8 mouse cellular contexts compared by ENCODE assay signal in genomic region chr7:75913952-75914351, GRCm38 (mm10).
DNase-seq lines count a peak whose midpoint lies in the region; ATAC-seq and TF ChIP-seq lines count a peak whose summit lies in the region.

No protein-coding gene starts in this region.

- H3K27ac ChIP-seq in embryonic facial prominence, embryonic 12.5 days: no peak overlapping the region
- H3K27ac ChIP-seq in heart, adult 2 months: no peak overlapping the region
- H3K27ac ChIP-seq in kidney, adult 2 months (ENCODE audit: insufficient read depth, low read depth, low read length): no peak overlapping the region
- no peak overlapping the region for H3K27ac ChIP-seq in limb, embryonic 14.5 days (replicated peaks; ENCODE audit: low read depth, low read length)
- H3K27ac ChIP-seq in midbrain, postnatal 0 days (ENCODE audit: low read depth, low read length): no peak overlapping the region
- H3K27ac ChIP-seq in spleen, adult 2 months (ENCODE audit: insufficient read depth, low read length): no peak overlapping the region

- no peak for TF ChIP-seq POLR2A in heart, adult 2 months (IDR thresholded peaks at IDR 0.05; ENCODE audit: insufficient read depth, low read depth, low read length)
- TF ChIP-seq POLR2A in kidney, adult 2 months (IDR thresholded peaks at IDR 0.05; ENCODE audit: low read depth, low read length): no peak
- no peak for TF ChIP-seq POLR2A in limb, embryonic 14.5 days (IDR thresholded peaks at IDR 0.05; ENCODE audit: borderline replicate concordance, extremely low read depth, insufficient read depth, insufficient read length)
- TF ChIP-seq POLR2A in spleen, adult 2 months (IDR thresholded peaks at IDR 0.05; ENCODE audit: low read depth, low read length): no peak

- no peaks in the 10 kb centered on the region for H3K79me2 ChIP-seq in heart, adult 2 months (replicated peaks; ENCODE audit: control insufficient read depth, insufficient read depth, low read length)

- H3K4me1 ChIP-seq in embryonic facial prominence, embryonic 12.5 days: peaks cover 4% of the 10 kb centered on the region; the same call in 1 of the 2 replicates
- no peaks in the 10 kb centered on the region for H3K4me1 ChIP-seq in heart, adult 2 months (ENCODE audit: control insufficient read depth, insufficient read depth, low read length)
- H3K4me1 ChIP-seq in kidney, adult 2 months (ENCODE audit: control insufficient read depth, insufficient read depth, low read length): no peaks in the 10 kb centered on the region
- no peaks in the 10 kb centered on the region for H3K4me1 ChIP-seq in limb, embryonic 14.5 days (ENCODE audit: control insufficient read depth, insufficient read depth, low read length)
- peaks cover 5% of the 10 kb centered on the region; the same call in 1 of the 2 replicates for H3K4me1 ChIP-seq in midbrain, postnatal 0 days (ENCODE audit: insufficient read depth, low read length)
- H3K4me1 ChIP-seq in spleen, adult 2 months (ENCODE audit: control insufficient read depth, insufficient read depth, insufficient read length): no peaks in the 10 kb centered on the region

- H3K36me3 ChIP-seq in embryonic facial prominence, embryonic 12.5 days: no peaks in the 10 kb centered on the region
- H3K36me3 ChIP-seq in heart, adult 2 months (ENCODE audit: control insufficient read depth, insufficient read depth, low read length): no peaks in the 10 kb centered on the region
- no peaks in the 10 kb centered on the region for H3K36me3 ChIP-seq in kidney, adult 2 months (ENCODE audit: control insufficient read depth, insufficient read depth, low read length)
- H3K36me3 ChIP-seq in limb, embryonic 14.5 days (ENCODE audit: control insufficient read depth, insufficient read depth, low read length): no peaks in the 10 kb centered on the region
- H3K36me3 ChIP-seq in midbrain, postnatal 0 days (ENCODE audit: insufficient read depth, low read length): no peaks in the 10 kb centered on the region
- no peaks in the 10 kb centered on the region for H3K36me3 ChIP-seq in spleen, adult 2 months (ENCODE audit: control insufficient read depth, insufficient read depth, low read length)

- no peak overlapping the region for H3K9ac ChIP-seq in embryonic facial prominence, embryonic 12.5 days
- no peak overlapping the region for H3K9ac ChIP-seq in heart, adult 2 months (ENCODE audit: low read depth, low read length)
- no peak overlapping the region for H3K9ac ChIP-seq in limb, embryonic 14.5 days (ENCODE audit: low read depth, low read length, severe bottlenecking)
- no peak overlapping the region for H3K9ac ChIP-seq in midbrain, postnatal 0 days (replicated peaks; ENCODE audit: low read length, poor library complexity, severe bottlenecking)

- no peak overlapping the region for H3K4me3 ChIP-seq in embryonic facial prominence, embryonic 12.5 days
- no peak overlapping the region for H3K4me3 ChIP-seq in heart, adult 2 months
- no peak overlapping the region for H3K4me3 ChIP-seq in kidney, adult 2 months (ENCODE audit: insufficient read depth, low read depth, low read length)
- no peak overlapping the region for H3K4me3 ChIP-seq in limb, embryonic 14.5 days (replicated peaks; ENCODE audit: low read length)
- no peak overlapping the region for H3K4me3 ChIP-seq in midbrain, postnatal 0 days (ENCODE audit: low read depth, low read length)
- H3K4me3 ChIP-seq in spleen, adult 2 months (ENCODE audit: extremely low read depth, insufficient read depth, insufficient read length): no peak overlapping the region

- 0% methylated on average over 7 of the region's 7 CpGs for WGBS in embryonic facial prominence, embryonic 12.5 days
- 8% methylated on average over 7 of the region's 7 CpGs for WGBS in heart, adult 2 months
- WGBS in kidney, adult 2 months: 5% methylated on average over 7 of the region's 7 CpGs
- WGBS in limb, embryonic 14.5 days: 5% methylated on average over 7 of the region's 7 CpGs
- WGBS in midbrain, postnatal 0 days: 4% methylated on average over 7 of the region's 7 CpGs
- WGBS in spleen, adult 2 months: 8% methylated on average over 7 of the region's 7 CpGs

- H3K27me3 ChIP-seq in embryonic facial prominence, embryonic 12.5 days: no peaks in the 10 kb centered on the region
- no peaks in the 10 kb centered on the region for H3K27me3 ChIP-seq in heart, adult 2 months (ENCODE audit: control insufficient read depth, insufficient read depth, low read length)
- no peaks in the 10 kb centered on the region for H3K27me3 ChIP-seq in kidney, adult 2 months (replicated peaks; ENCODE audit: control insufficient read depth, insufficient read depth, low read length)
- no peaks in the 10 kb centered on the region for H3K27me3 ChIP-seq in limb, embryonic 14.5 days (ENCODE audit: control insufficient read depth, insufficient read depth, low read length)
- H3K27me3 ChIP-seq in midbrain, postnatal 0 days (ENCODE audit: insufficient read depth, low read length): no peaks in the 10 kb centered on the region
- H3K27me3 ChIP-seq in spleen, adult 2 months (ENCODE audit: control insufficient read depth, insufficient read depth, low read length): no peaks in the 10 kb centered on the region

- H3K9me3 ChIP-seq in embryonic facial prominence, embryonic 12.5 days: no peaks in the 10 kb centered on the region
- no peaks in the 10 kb centered on the region for H3K9me3 ChIP-seq in limb, embryonic 14.5 days (ENCODE audit: control insufficient read depth, low read length)
- no peaks in the 10 kb centered on the region for H3K9me3 ChIP-seq in midbrain, postnatal 0 days (ENCODE audit: low read length)

- TF ChIP-seq CTCF in heart, adult 2 months (IDR thresholded peaks at IDR 0.05): peak; percentile 92
- peak; percentile 76 for TF ChIP-seq CTCF in kidney, adult 2 months (conservative IDR thresholded peaks at IDR 0.05; ENCODE audit: insufficient read depth, insufficient read length, low read depth, low read length)
- peak; percentile 87 for TF ChIP-seq CTCF in midbrain, postnatal 0 days (IDR thresholded peaks at IDR 0.05)
- peak; percentile 65; the same call in 1 of the 2 replicates for TF ChIP-seq CTCF in spleen, adult 2 months (IDR thresholded peaks at IDR 0.05; ENCODE audit: extremely low read depth, insufficient read depth, insufficient read length, insufficient replicate concordance)

- intact Hi-C loops in heart, adult 2 months (cut with DNase I): loop anchor here (5.0 kb wide), 1 partner anchor 438 kb away; no protein-coding TSS in a partner anchor

- H3K4me2 ChIP-seq in embryonic facial prominence, embryonic 12.5 days (replicated peaks): no peak overlapping the region
- H3K4me2 ChIP-seq in limb, embryonic 14.5 days (replicated peaks; ENCODE audit: low read depth, low read length, severe bottlenecking): no peak overlapping the region
- H3K4me2 ChIP-seq in midbrain, postnatal 0 days (ENCODE audit: low read depth, low read length, poor library complexity, severe bottlenecking): no peak overlapping the region

- peak; percentile 71; the same call in 1 of the 2 replicates for ATAC-seq in embryonic facial prominence, embryonic 12.5 days (ENCODE audit: insufficient number of reproducible peaks, insufficient read depth, low FRiP score, low TSS enrichment)
- peak; percentile 83 for ATAC-seq in limb, embryonic 14.5 days (ENCODE audit: low FRiP score, low read depth)
- peak; percentile 64 for ATAC-seq in midbrain, postnatal 0 days (ENCODE audit: low FRiP score)

- no peak for TF ChIP-seq EP300 in heart, adult 2 months (IDR thresholded peaks at IDR 0.05; ENCODE audit: insufficient read depth, low read depth, low read length)

- DNase-seq in 3T3-L1 (ENCODE audit: low read depth, low spot score): peak; percentile 84
- peak; percentile 81 for DNase-seq in adrenal gland, postnatal 25 days
- peak; percentile 66 to 82 for DNase-seq in heart, adult 2 months
- peak; percentile 63 for DNase-seq in kidney, adult 2 months
- DNase-seq in limb, embryonic 14.5 days (ENCODE audit: low spot score): peak; percentile 83
- DNase-seq in midbrain, postnatal 0 days (ENCODE audit: low spot score): peak; percentile 84
- DNase-seq in spleen, adult 2 months (ENCODE audit: low read depth in 1 of 2, low spot score in 2 of 2): peak; percentile 21 to 65
